Comparison of ENCODE assay signal across 9 mouse cellular contexts in the genomic region with DNA sequence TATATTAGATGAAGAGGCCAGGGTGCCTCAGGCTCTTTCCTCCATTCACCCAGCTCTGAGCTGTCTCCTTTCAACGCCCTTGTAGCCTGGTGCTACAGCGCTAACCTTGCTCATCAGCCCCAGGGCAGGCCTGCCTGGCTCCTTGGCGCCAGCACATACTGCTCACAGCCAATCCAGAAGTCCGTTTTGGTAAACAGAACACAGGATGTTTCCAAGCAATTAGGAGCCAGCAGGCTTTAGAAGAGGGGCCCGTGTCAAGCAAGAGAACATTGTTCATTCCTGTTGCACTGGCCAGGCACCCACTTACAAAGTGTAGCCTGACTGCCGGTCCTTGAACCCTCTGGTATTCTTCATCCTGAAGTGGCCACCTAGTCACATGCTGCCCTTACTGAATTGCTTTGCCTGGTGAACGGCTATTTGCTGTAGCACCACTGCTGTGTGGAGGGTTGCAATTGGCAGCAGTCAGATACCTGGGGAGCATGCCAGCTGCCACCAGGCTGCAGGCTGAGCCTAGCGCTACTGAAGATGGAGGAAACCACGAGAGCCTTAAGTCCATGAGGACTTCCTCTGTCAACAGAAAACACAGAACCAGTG. TPM values are rescaled to one million over a fixed set of nuclear protein-coding genes. Genes with fewer than 3 reads are reported as not detected.
A peak's percentile ranks its signal among the peaks of the same experiment; 100 is the strongest.
DNase-seq lines count a peak whose midpoint lies in the region; ATAC-seq and TF ChIP-seq lines count a peak whose summit lies in the region.
"Had no signal": no experiment of that assay in that cellular context is flagged by ENCODE, and none has a peak within 500 bp of the region (broad histone marks: within the 10 kb centered on the region; RNA-seq: fewer than 3 reads in every experiment).

No protein-coding gene starts in this region.

- whole genome bisulfite sequencing in forebrain, embryonic 12.5 days = 46% methylated on average over 9 of the region's 9 CpGs

- no peak overlapping the region for H3K9ac ChIP-seq in forebrain, embryonic 12.5 days

- intact Hi-C loops in gastrocnemius, adult 2 months (cut with DNase I) = no loop called here
- intact Hi-C loops in heart, postnatal 25 days (cut with DNase I) = loop anchor here (5.0 to 10.0 kb wide), 3 partner anchors 60 to 173 kb away; no protein-coding TSS in a partner anchor
- intact Hi-C loops in left cerebral cortex, postnatal 36 days (cut with DNase I) = no loop called here

- H3K9me3 ChIP-seq in forebrain, embryonic 12.5 days = no peaks in the 10 kb centered on the region

- no peak for TF ChIP-seq CTCF in gastrocnemius, adult 2 months (IDR thresholded peaks at IDR 0.05)

- peak; percentile 54 for DNase-seq in gastrocnemius, adult 2 months
- DNase-seq in gastrocnemius, postnatal 4 days (ENCODE audit: low spot score in 2 of 2) = no peak
- DNase-seq in adrenal gland, postnatal 25 days = peak; percentile 44
- peak; percentile 31 for DNase-seq in heart, postnatal 25 days (ENCODE audit: low spot score)
- peak; percentile 46 to 57 for DNase-seq in left cerebral cortex, postnatal 36 days (ENCODE audit: low spot score in 2 of 2)
- peak; percentile 68 for DNase-seq in right cerebral cortex, adult 18-20 months

- peaks cover 22% of the 10 kb centered on the region for H3K4me1 ChIP-seq in forebrain, embryonic 12.5 days

- H3K4me2 ChIP-seq in forebrain, embryonic 12.5 days = no peak overlapping the region

- peak overlapping the region; percentile 61 for H3K27ac ChIP-seq in gastrocnemius, adult 2 months
- peak overlapping the region; percentile 53; the same call in 1 of the 2 replicates for H3K27ac ChIP-seq in forebrain, embryonic 12.5 days

- no peak overlapping the region for H3K4me3 ChIP-seq in gastrocnemius, adult 2 months
- no peak overlapping the region for H3K4me3 ChIP-seq in forebrain, embryonic 12.5 days (replicated peaks)
- H3K4me3 ChIP-seq: erythroblast, embryonic 14.5 days had no signal

- ATAC-seq in forebrain, embryonic 12.5 days (ENCODE audit: low FRiP score) = 0 out of 2 replicates have a peak, but pooled peaks have one; percentile 11
- ATAC-seq in erythroid progenitor cell, adult 5-6 weeks (replicated peaks; ENCODE audit: low FRiP score, poor library complexity, severe bottlenecking) = no peak

- H3K27me3 ChIP-seq in forebrain, embryonic 12.5 days = no peaks in the 10 kb centered on the region

- H3K36me3 ChIP-seq in forebrain, embryonic 12.5 days (replicated peaks) = peaks cover 44% of the 10 kb centered on the region

RNA-seq across cellular contexts. Expression of a gene that starts 35.9 kb away (rescaled TPM):
- total RNA-seq in gastrocnemius, adult 2 months (2021) = 100 to 1,000 TPM; 416 to 545 TPM
- total RNA-seq in gastrocnemius, postnatal 4 days (2021) = 100 to 1,000 TPM; 338 to 372 TPM
- 337 and 339 TPM in 2 replicates for total RNA-seq in adrenal gland, postnatal 25 days (2021)
- 228 and 234 TPM in 2 replicates for polyA plus RNA-seq in forebrain, embryonic 12.5 days (2016; fragmentation: Nextera tagmentation; extraction: Ambion mirVana)
- total RNA-seq in heart, postnatal 25 days (2021) = 1,000 to 10,000 TPM; 1,015 to 1,018 TPM
- 100 to 1,000 TPM; 217 to 221 TPM for total RNA-seq in left cerebral cortex, postnatal 36 days (2021)
- 27.2 and 39.6 TPM in 2 replicates for total RNA-seq in erythroid progenitor cell, adult 5-6 weeks (2015; ENCODE audit: low replicate concordance)
- 25.0 and 28.8 TPM in 2 replicates for total RNA-seq in erythroid progenitor cell, adult 5-6 weeks (2017; ENCODE audit: low replicate concordance)

RNA-seq across cellular contexts. Expression of a gene that starts 47.1 kb away (rescaled TPM):
- not detected for total RNA-seq in gastrocnemius, adult 2 months (2021)
- not detected for total RNA-seq in gastrocnemius, postnatal 4 days (2021)
- total RNA-seq in adrenal gland, postnatal 25 days (2021) = not detected in 2 replicates
- not detected in 2 replicates for polyA plus RNA-seq in forebrain, embryonic 12.5 days (2016; fragmentation: Nextera tagmentation; extraction: Ambion mirVana)
- total RNA-seq in heart, postnatal 25 days (2021) = not detected
- not detected for total RNA-seq in left cerebral cortex, postnatal 36 days (2021)
- total RNA-seq in erythroid progenitor cell, adult 5-6 weeks (2015; ENCODE audit: low replicate concordance) = not detected in 2 replicates
- not detected in 2 replicates for total RNA-seq in erythroid progenitor cell, adult 5-6 weeks (2017; ENCODE audit: low replicate concordance)
- polyA plus RNA-seq: erythroblast, embryonic 14.5 days had no signal

RNA-seq across cellular contexts. Expression of a gene that starts 58.1 kb away (rescaled TPM):
- not detected for total RNA-seq in gastrocnemius, adult 2 months (2021)
- total RNA-seq in gastrocnemius, postnatal 4 days (2021) = not detected
- not detected in 2 replicates for total RNA-seq in adrenal gland, postnatal 25 days (2021)
- polyA plus RNA-seq in forebrain, embryonic 12.5 days (2016; fragmentation: Nextera tagmentation; extraction: Ambion mirVana) = not detected in 2 replicates
- total RNA-seq in heart, postnatal 25 days (2021) = not detected
- not detected for total RNA-seq in left cerebral cortex, postnatal 36 days (2021)
- not detected in 2 replicates for total RNA-seq in erythroid progenitor cell, adult 5-6 weeks (2015; ENCODE audit: low replicate concordance)
- total RNA-seq in erythroid progenitor cell, adult 5-6 weeks (2017; ENCODE audit: low replicate concordance) = not detected in 2 replicates
- polyA plus RNA-seq: erythroblast, embryonic 14.5 days had no signal

Comparison
In these comparisons a context has a peak if more than half of its experiments do, and no peak if none do; other contexts are left out.
1. DNase-seq: peak in gastrocnemius, adult 2 months (single experiment), adrenal gland, postnatal 25 days (single experiment), heart, postnatal 25 days (single experiment), left cerebral cortex, postnatal 36 days (2 of 2) and right cerebral cortex, adult 18-20 months (single experiment); none in gastrocnemius, postnatal 4 days (0 of 2).